Comparison of ENCODE assay signal across 8 mouse cellular contexts in genomic region chr5:121593451-121594401, GRCm38 (mm10). TPM values are rescaled to one million over a fixed set of nuclear protein-coding genes. Genes with fewer than 3 reads are reported as not detected.
DNase-seq lines count a peak whose midpoint lies in the region; ATAC-seq and TF ChIP-seq lines count a peak whose summit lies in the region.

Gene Aldh2, minus strand, starts transcription at chr5:121593824.

- WGBS in forebrain, embryonic 16.5 days, result 2% methylated on average over 47 of the region's 47 CpGs
- WGBS in lung, embryonic 14.5 days, result 3% methylated on average over 47 of the region's 47 CpGs
- under 1% methylated on average over 47 of the region's 47 CpGs for WGBS in olfactory bulb, adult 2 months
- WGBS in thymus, adult 2 months, result 2% methylated on average over 47 of the region's 47 CpGs

- H3K36me3 ChIP-seq in ES-E14 (ENCODE audit: control insufficient read depth, insufficient read depth, low read length, poor library complexity, severe bottlenecking), result peaks cover 2% of the 10 kb centered on the region; the same call in 1 of the 2 replicates
- no peaks in the 10 kb centered on the region for H3K36me3 ChIP-seq in forebrain, embryonic 16.5 days (ENCODE audit: control insufficient read depth, insufficient read depth)
- no peaks in the 10 kb centered on the region for H3K36me3 ChIP-seq in lung, embryonic 14.5 days (ENCODE audit: insufficient read depth)
- H3K36me3 ChIP-seq in thymus, adult 2 months (ENCODE audit: control insufficient read depth, insufficient read depth, low read length), result no peaks in the 10 kb centered on the region

- TF ChIP-seq POLR2A in olfactory bulb, adult 2 months (IDR thresholded peaks at IDR 0.05; ENCODE audit: insufficient read depth, low read depth, low read length), result peak; percentile 68
- TF ChIP-seq POLR2A in thymus, adult 2 months (IDR thresholded peaks at IDR 0.05; ENCODE audit: control insufficient read depth, extremely low read depth, insufficient read depth, low read length, poor library complexity), result 0 out of 2 replicates have a peak, but pooled peaks have one; percentile 29

- peak; percentile 46 for TF ChIP-seq CTCF in layer of hippocampus, adult 2 months (conservative IDR thresholded peaks at IDR 0.05)
- TF ChIP-seq CTCF in lung, embryonic 14.5 days (IDR thresholded peaks at IDR 0.05; ENCODE audit: low read depth), result peak; percentile 39
- no peak for TF ChIP-seq CTCF in olfactory bulb, adult 2 months (IDR thresholded peaks at IDR 0.05; ENCODE audit: insufficient read depth, low read depth, low read length)
- TF ChIP-seq CTCF in thymus, adult 2 months (IDR thresholded peaks at IDR 0.05; ENCODE audit: borderline replicate concordance, control insufficient read depth, extremely low read depth, insufficient read depth, low read length, poor library complexity), result no peak

- peak; percentile 84 for ATAC-seq in forebrain, embryonic 16.5 days
- peak; percentile 89 for ATAC-seq in lung, embryonic 14.5 days (ENCODE audit: insufficient read depth)

- H3K27ac ChIP-seq in ES-E14 (ENCODE audit: insufficient read depth, low read depth, low read length, poor library complexity, severe bottlenecking), result peak within 1 kb of the TSS; percentile 48; the same call in 1 of the 2 replicates
- peak within 1 kb of the TSS; percentile 43 for H3K27ac ChIP-seq in forebrain, embryonic 16.5 days (ENCODE audit: low read length)
- H3K27ac ChIP-seq in layer of hippocampus, adult 2 months, result peak within 1 kb of the TSS; percentile 94
- H3K27ac ChIP-seq in lung, embryonic 14.5 days (ENCODE audit: low read depth), result peak within 1 kb of the TSS; percentile 44
- H3K27ac ChIP-seq in olfactory bulb, adult 2 months (ENCODE audit: insufficient read depth, low read depth, low read length), result peak within 1 kb of the TSS; percentile 62
- no peak within 1 kb of the TSS for H3K27ac ChIP-seq in thymus, adult 2 months (ENCODE audit: control insufficient read depth, insufficient read depth, low read length)

- peak; percentile 88 for DNase-seq in ES-E14 (ENCODE audit: low read depth, low spot score)
- peak; percentile 69 for DNase-seq in cerebellum, adult 11-12 months
- peak; percentile 91 to 92 for DNase-seq in heart, postnatal 36 days
- DNase-seq in layer of hippocampus, adult 2 months (ENCODE audit: low spot score in 2 of 2), result peak; percentile 75 to 79
- DNase-seq in lung, embryonic 14.5 days, result peak; percentile 94
- peak; percentile 84 for DNase-seq in thymus, adult 2 months

- H3K9ac ChIP-seq in ES-E14 (ENCODE audit: insufficient read depth, low read depth, low read length, poor library complexity, severe bottlenecking), result peak within 1 kb of the TSS; percentile 85
- peak within 1 kb of the TSS; percentile 63 for H3K9ac ChIP-seq in forebrain, embryonic 16.5 days (replicated peaks; ENCODE audit: low read depth, low read length)
- H3K9ac ChIP-seq in lung, embryonic 14.5 days, result peak within 1 kb of the TSS; percentile 86

- in situ Hi-C loops in ES-E14 (cut with MboI; ENCODE audit: low sequenced_read_pairs in 2 of 2, unreplicated experiment in 2 of 2), result no loop called here

- intact Hi-C loops in heart, postnatal 36 days (cut with DNase I), result no loop called here

- no peaks in the 10 kb centered on the region for H3K27me3 ChIP-seq in forebrain, embryonic 16.5 days (replicated peaks; ENCODE audit: control insufficient read depth, insufficient read depth, low read length)
- H3K27me3 ChIP-seq in lung, embryonic 14.5 days (ENCODE audit: insufficient read depth, low read length), result no peaks in the 10 kb centered on the region
- no peaks in the 10 kb centered on the region for H3K27me3 ChIP-seq in thymus, adult 2 months (ENCODE audit: control insufficient read depth, insufficient read depth, low read length)

- H3K9me3 ChIP-seq in ES-E14 (ENCODE audit: control insufficient read depth, insufficient read depth, low read depth, low read length), result no peaks in the 10 kb centered on the region
- H3K9me3 ChIP-seq in forebrain, embryonic 16.5 days (ENCODE audit: control insufficient read depth, low read length), result no peaks in the 10 kb centered on the region
- no peaks in the 10 kb centered on the region for H3K9me3 ChIP-seq in lung, embryonic 14.5 days (ENCODE audit: low read depth, low read length)

- H3K4me2 ChIP-seq in forebrain, embryonic 16.5 days (ENCODE audit: low read length), result peak within 1 kb of the TSS; percentile 95
- H3K4me2 ChIP-seq in lung, embryonic 14.5 days, result peak within 1 kb of the TSS; percentile 93

- peaks cover 2 to 13% of the 10 kb centered on the region in 2 experiments; a peak in 2 of 4 replicates for H3K4me1 ChIP-seq in ES-E14 (ENCODE audit: control insufficient read depth in 2 of 2, insufficient read depth in 2 of 2, low read length in 2 of 2, poor library complexity in 1 of 2)
- H3K4me1 ChIP-seq in forebrain, embryonic 16.5 days (replicated peaks; ENCODE audit: control insufficient read depth, insufficient read depth, low read length), result peaks cover 16% of the 10 kb centered on the region
- no peaks in the 10 kb centered on the region for H3K4me1 ChIP-seq in lung, embryonic 14.5 days (ENCODE audit: insufficient read depth)
- peaks cover 17% of the 10 kb centered on the region for H3K4me1 ChIP-seq in olfactory bulb, adult 2 months (ENCODE audit: control insufficient read depth, insufficient read depth, low read length)
- H3K4me1 ChIP-seq in thymus, adult 2 months (replicated peaks; ENCODE audit: control insufficient read depth, insufficient read depth, low read length), result peaks cover 15% of the 10 kb centered on the region

- peak within 1 kb of the TSS; percentile 73 to 78 for H3K4me3 ChIP-seq in ES-E14 (ENCODE audit: insufficient read depth in 1 of 2, low read depth in 1 of 2, low read length in 2 of 2, poor library complexity in 1 of 2, severe bottlenecking in 1 of 2)
- peak within 1 kb of the TSS; percentile 58 for H3K4me3 ChIP-seq in forebrain, embryonic 16.5 days (replicated peaks; ENCODE audit: low read length)
- peak within 1 kb of the TSS; percentile 76 for H3K4me3 ChIP-seq in layer of hippocampus, adult 2 months
- H3K4me3 ChIP-seq in lung, embryonic 14.5 days (ENCODE audit: low read depth, low read length), result peak within 1 kb of the TSS; percentile 78
- peak within 1 kb of the TSS; percentile 70 for H3K4me3 ChIP-seq in olfactory bulb, adult 2 months (ENCODE audit: insufficient read depth, low read depth, low read length)
- peak within 1 kb of the TSS; percentile 68 for H3K4me3 ChIP-seq in thymus, adult 2 months (ENCODE audit: control insufficient read depth, insufficient read depth, low read length)

TF ChIP-seq in ES-E14, 5 proteins besides CTCF, POLR2A, EP300 and RAD21:
- TF ChIP-seq ZNF384 (IDR thresholded peaks at IDR 0.05; ENCODE audit: low read depth, low read length) (no peak), HCFC1 (IDR thresholded peaks at IDR 0.05; ENCODE audit: borderline replicate concordance, insufficient read depth, low read length) (no peak), CHD2 (IDR thresholded peaks at IDR 0.05; ENCODE audit: low read depth, low read length) (no peak), ZC3H11A (IDR thresholded peaks at IDR 0.05; ENCODE audit: borderline replicate concordance, low read depth, low read length) (no peak), MAFK (IDR thresholded peaks at IDR 0.05; ENCODE audit: insufficient read depth, low read depth, low read length) (no peak)

RNA-seq across cellular contexts. Expression of gene Aldh2, which starts in this region (rescaled TPM):
- total RNA-seq in ES-E14 (2012; rRNA removed), result 157 and 238 TPM in 2 replicates
- polyA plus RNA-seq in forebrain, embryonic 16.5 days (2015; fragmentation: Nextera tagmentation; extraction: Ambion mirVana), result 99.2 and 102 TPM in 2 replicates
- total RNA-seq in heart, postnatal 36 days (2021), result 100 to 1,000 TPM; 263 to 319 TPM
- 100 to 1,000 TPM; 125 to 134 TPM for total RNA-seq in layer of hippocampus, adult 2 months (2021)
- 123 and 125 TPM in 2 replicates for polyA plus RNA-seq in lung, embryonic 14.5 days (2014; fragmentation: Nextera tagmentation; extraction: Ambion mirVana)
- polyA plus RNA-seq in olfactory bulb, adult 2 months (2012; ENCODE audit: insufficient read depth, insufficient read length, low replicate concordance, missing spikeins), result not detected in 2 replicates
- polyA plus RNA-seq in thymus, adult 2 months (2012; rRNA removed), result 203 and 217 TPM in 2 replicates

Comparison
In these comparisons a context has a peak if more than half of its experiments do, and no peak if none do; other contexts are left out.
1. RNA of gene Aldh2 (polyA plus RNA-seq): 203 to 217 TPM in thymus, adult 2 months, 123 to 125 TPM in lung, embryonic 14.5 days and 99.2 to 102 TPM in forebrain, embryonic 16.5 days; not detected in olfactory bulb, adult 2 months; every median in the first group is over 100 times any median in the second.
2. CTCF ChIP-seq: peak in layer of hippocampus, adult 2 months (single experiment) and lung, embryonic 14.5 days (single experiment); none in olfactory bulb, adult 2 months (single experiment) and thymus, adult 2 months (single experiment).
3. Peak in every context shown above with its lines, with median percentiles within 50 percentile points of each other: DNase-seq, H3K4me3 ChIP-seq and H3K9ac ChIP-seq.